Mouse (Mus musculus) neural tube, embryonic 12.5 days (tissue): ENCODE results near the gene Eci2. TPM values are rescaled to one million over a fixed set of nuclear protein-coding genes. Genes with fewer than 3 reads are reported as not detected.
A peak's percentile ranks its signal among the peaks of the same experiment; 100 is the strongest.
"Not testable (repeated sequence)": the region's sequence is repeated elsewhere in the genome, so short reads cannot be mapped to it uniquely, and the experiment has no call there.

Experiments used
- ATAC-seq: fragments of 200-750 bp; cut with Nextera tagmentation; 2 replicates; pipeline ENCODE4 v1.8.0; 2017; ENCODE audit warnings: low read depth, mild to moderate bottlenecking, moderate TSS enrichment, moderate library complexity; ENCODE audit not compliant: low FRiP score
- H3K27ac ChIP-seq: fragments of 300-500 bp; sonication (generic); 2 replicates; pipeline ENCODE4 v1.5.1; 2016
- H3K27me3 ChIP-seq: fragments of 300-500 bp; sonication (generic); replicated peaks from 2 replicates; pipeline ENCODE4 v1.6.1; 2016; ENCODE audit warnings: mild to moderate bottlenecking
- H3K36me3 ChIP-seq: fragments of 300-500 bp; sonication (generic); 2 replicates; pipeline ENCODE4 v1.6.1; 2016; ENCODE audit warnings: mild to moderate bottlenecking
- H3K4me1 ChIP-seq: fragments of 300-500 bp; sonication (generic); 2 replicates; pipeline ENCODE4 v1.6.1; 2016
- H3K4me2 ChIP-seq: fragments of 300-500 bp; sonication (generic); replicated peaks from 2 replicates; pipeline ENCODE4 v1.6.1; 2016; ENCODE audit warnings: mild to moderate bottlenecking
- H3K4me3 ChIP-seq: fragments of 300-500 bp; sonication (generic); 2 replicates; pipeline ENCODE4 v1.5.1; 2016
- H3K9ac ChIP-seq: fragments of 300-500 bp; sonication (generic); 2 replicates; pipeline ENCODE4 v1.6.1; 2016; ENCODE audit warnings: mild to moderate bottlenecking
- H3K9me3 ChIP-seq: fragments of 300-500 bp; sonication (generic); 2 replicates; pipeline ENCODE4 v1.6.1; 2016; ENCODE audit warnings: mild to moderate bottlenecking
- WGBS: fragments of 180-500 bp; shearing (Covaris S2); methylation state at CpG from one replicate; pipeline ENCODE4 v1.1.7; 2016; 5-methylcytosine and 5-hydroxymethylcytosine counted together
- polyA plus RNA-seq: library from polyadenylated mRNA; unstranded; fragments of >200 nt; fragmentation: Nextera tagmentation; extraction: Ambion mirVana; gene quantifications from 2 replicates; pipeline ENCODE4 v1.2.1, GENCODE M21; 2016

The Eci2 gene
- polyA plus RNA-seq, 1 experiment from 2014 or later, result 113 TPM

DNA sequence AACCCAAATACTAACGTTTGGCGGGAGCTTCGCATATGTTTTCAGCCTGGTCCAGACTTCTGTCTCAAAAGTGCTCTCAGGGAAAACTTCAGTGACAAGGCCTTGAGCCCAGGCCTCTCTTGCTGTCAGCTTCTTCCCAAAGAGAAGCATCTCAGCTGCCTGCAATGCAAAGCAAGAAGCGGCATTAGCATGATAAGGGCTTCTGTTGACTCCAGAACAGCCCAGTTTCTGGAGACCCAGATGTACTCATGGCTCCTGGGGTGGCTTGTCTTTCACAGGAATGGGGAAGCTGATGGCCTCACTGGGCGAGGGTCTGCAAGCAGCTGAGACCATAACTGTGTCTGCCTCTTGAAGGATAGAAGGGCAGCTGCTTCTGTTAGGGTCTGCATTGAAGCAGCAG, 48.3 kb downstream of the Eci2 start:
- H3K27me3 ChIP-seq, ATAC-seq, H3K9ac ChIP-seq, H3K9me3 ChIP-seq, H3K4me1 ChIP-seq, H3K4me3 ChIP-seq, H3K4me2 ChIP-seq, H3K27ac ChIP-seq: not testable (repeated sequence)
- peaks cover 57% of the 10 kb centered on the region for H3K36me3 ChIP-seq
- WGBS, result 73% methylated on average over 5 of the region's 5 CpGs

DNA sequence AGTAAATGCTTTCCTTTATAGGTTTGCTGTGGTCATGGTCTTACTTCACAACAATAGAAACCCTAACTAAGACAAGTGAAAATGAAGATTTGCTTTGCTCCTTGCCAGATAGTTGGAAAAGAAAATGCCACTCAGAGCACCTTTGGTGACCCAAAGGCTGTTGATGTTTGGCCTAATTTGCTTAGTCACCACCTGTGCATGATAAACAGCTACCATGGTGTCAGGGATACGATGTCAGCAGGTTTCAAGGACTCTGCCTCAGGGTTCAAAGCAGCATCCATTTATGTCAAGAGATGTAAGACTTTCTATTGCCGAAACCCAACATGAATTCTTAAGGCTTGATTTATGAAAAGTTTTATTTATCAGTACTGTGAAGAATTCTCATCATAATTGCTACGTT, 49.5 kb downstream of the Eci2 start:
- H3K9ac ChIP-seq, result no peak overlapping the region
- H3K9me3 ChIP-seq, result no peaks in the 10 kb centered on the region
- H3K4me1 ChIP-seq, result no peaks in the 10 kb centered on the region
- no peak overlapping the region for H3K4me2 ChIP-seq
- no peak overlapping the region for H3K27ac ChIP-seq
- no peak for ATAC-seq
- H3K4me3 ChIP-seq, result no peak overlapping the region
- 98% methylated on average over 3 of the region's 3 CpGs for WGBS
- peaks cover 48% of the 10 kb centered on the region for H3K36me3 ChIP-seq
- no peaks in the 10 kb centered on the region for H3K27me3 ChIP-seq

DNA sequence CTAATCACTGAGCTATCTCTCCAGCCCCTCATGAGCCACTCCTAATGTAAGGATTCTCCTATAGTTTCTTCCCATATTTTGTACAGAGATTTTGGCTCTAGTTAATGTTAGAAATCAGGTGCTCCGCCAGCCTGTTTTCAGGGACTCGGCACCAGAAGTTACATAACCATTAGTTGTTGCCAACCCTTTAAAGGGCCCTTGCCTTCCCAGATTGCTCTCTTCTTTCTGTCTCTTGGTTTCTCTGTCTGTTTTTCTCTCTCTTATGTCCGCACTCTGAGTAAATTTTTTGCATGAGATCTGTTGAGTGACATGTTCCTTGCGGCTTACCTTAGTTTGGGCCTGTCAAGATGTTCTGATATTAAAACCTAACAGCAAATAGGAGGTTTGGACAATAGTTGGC, 50.8 kb downstream of the Eci2 start:
- Histone ChIP-seq H3K9ac (no peak overlapping the region), H3K27me3 (no peaks in the 10 kb centered on the region), H3K4me2 (no peak overlapping the region), H3K9me3 (no peaks in the 10 kb centered on the region), H3K4me3 (no peak overlapping the region), H3K36me3 (peaks cover 36% of the 10 kb centered on the region), H3K4me1 (no peaks in the 10 kb centered on the region), H3K27ac (no peak overlapping the region)
- WGBS, result 97% methylated on average over 4 of the region's 4 CpGs
- no peak for ATAC-seq

DNA sequence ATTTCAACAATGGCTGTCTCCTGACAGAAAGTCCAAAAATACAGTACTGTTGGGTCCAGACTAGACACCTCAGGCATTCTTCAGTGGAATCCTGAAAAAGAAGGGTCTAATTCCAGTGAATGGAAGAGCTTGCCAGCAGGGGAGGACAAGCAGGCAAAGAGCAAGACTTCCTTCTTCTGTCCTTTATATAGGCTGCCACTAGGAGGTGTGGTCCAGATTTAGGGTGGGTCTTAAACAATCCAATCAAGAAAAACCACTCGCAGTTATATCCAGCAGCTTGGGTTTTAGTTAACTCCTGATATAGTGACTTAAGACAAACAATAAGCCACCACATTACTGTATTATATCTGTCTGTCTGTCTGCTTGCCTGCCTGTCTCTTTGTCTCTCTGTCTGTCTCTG, 53.1 kb downstream of the Eci2 start:
- Histone ChIP-seq H3K9me3 (no peaks in the 10 kb centered on the region), H3K27ac (no peak overlapping the region), H3K4me1 (no peaks in the 10 kb centered on the region), H3K27me3 (no peaks in the 10 kb centered on the region), H3K4me3 (no peak overlapping the region), H3K9ac (no peak overlapping the region), H3K36me3 (peaks cover 20% of the 10 kb centered on the region), H3K4me2 (no peak overlapping the region)
- 59% methylated on average over 1 of the region's 1 CpGs for WGBS
- no peak for ATAC-seq

DNA sequence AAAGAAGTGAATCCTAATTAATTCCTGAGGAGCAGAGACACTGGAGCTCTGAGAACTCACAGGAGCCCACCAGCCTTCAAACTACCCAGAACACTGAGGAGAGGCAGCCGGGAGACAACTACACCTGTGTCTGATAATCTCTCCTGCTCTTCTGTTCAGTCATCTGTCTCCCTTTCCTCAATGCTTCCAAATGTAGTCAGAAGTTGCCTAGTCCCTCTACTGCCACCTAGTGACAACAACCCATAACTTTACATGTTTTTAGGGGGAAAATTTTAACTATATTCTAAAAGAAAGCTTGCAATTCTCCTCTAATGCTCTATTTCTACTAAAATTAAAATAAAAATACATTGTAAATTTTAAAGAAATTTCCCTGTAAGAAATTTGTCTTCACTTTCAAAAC, 53.7 kb downstream of the Eci2 start:
- Histone ChIP-seq H3K4me1 (no peaks in the 10 kb centered on the region), H3K36me3 (peaks cover 14% of the 10 kb centered on the region), H3K9me3 (no peaks in the 10 kb centered on the region), H3K27me3 (no peaks in the 10 kb centered on the region), H3K4me3 (no peak overlapping the region), H3K27ac (no peak overlapping the region), H3K4me2 (no peak overlapping the region), H3K9ac (no peak overlapping the region)
- ATAC-seq, result no peak
- WGBS, result 45% methylated on average over 1 of the region's 1 CpGs

DNA sequence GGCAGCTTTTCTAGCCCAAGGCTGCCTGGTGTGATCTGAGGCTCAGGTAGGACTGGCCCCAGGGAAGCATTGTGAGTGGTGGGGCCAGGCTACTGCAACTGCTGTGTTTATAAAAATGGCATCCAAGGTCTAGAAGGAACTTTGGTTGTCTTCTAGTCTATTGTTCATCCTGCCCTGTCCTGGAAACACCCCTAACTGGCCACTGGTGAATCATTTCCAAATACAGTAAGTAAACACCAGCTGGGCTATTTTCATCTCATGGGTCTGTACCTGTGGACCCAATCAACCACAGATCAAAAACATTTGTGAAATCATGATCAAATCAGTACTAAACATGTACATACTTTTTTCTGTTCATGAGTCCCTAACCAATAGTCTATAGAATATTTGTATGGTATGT, 54.4 kb downstream of the Eci2 start:
- H3K27me3 ChIP-seq, H3K4me3 ChIP-seq, ATAC-seq, H3K36me3 ChIP-seq, H3K4me1 ChIP-seq, H3K27ac ChIP-seq, H3K9me3 ChIP-seq, H3K9ac ChIP-seq, H3K4me2 ChIP-seq: not testable (repeated sequence)

DNA sequence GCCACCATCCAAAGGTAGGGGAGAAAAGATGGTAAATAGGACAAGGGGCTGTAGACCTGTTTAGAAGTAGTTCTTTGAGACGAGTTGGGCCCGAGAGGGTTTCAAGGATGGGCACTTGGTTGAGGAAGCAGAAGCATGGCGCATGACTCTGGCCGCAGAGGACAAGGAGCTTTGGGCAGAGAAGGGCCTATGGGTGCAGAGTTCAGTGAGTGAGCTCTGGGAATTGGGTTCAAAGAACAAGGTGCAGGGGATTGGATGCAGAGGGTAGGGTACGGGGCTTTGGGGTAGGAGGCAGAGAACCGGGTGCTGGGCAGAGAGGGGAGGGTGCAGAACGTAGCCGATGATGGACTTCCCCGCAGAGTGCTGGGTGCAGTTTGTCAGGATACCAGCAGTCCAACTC, 61.2 kb downstream of the Eci2 start:
- H3K4me3 ChIP-seq, H3K9ac ChIP-seq, H3K36me3 ChIP-seq, H3K9me3 ChIP-seq, H3K27ac ChIP-seq, H3K4me2 ChIP-seq, H3K4me1 ChIP-seq, ATAC-seq: not testable (repeated sequence)
- peaks cover 18% of the 10 kb centered on the region; the same call in 1 of the 2 replicates for H3K27me3 ChIP-seq
- WGBS, result 69% methylated on average over 9 of the region's 9 CpGs

DNA sequence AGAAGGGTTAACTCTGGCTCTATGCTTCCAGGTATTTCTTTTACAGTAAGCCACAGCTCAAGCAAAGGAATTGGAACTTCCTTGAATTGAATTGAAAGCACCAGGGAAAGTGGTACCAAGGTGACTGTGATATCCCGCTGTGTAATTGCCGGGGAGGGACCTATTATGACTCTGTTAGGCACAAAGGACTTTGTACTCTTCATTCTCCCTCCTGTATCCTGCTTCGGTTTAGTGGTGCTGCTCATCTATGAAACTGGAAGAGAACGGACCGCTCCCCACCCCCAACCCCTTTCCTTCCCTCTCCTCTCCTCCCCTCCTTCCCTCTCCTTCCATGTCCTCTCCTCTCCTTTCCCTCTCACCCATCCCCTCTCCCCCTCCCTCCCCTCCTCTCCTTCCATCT, 62.0 kb downstream of the Eci2 start:
- H3K36me3 ChIP-seq, result no peaks in the 10 kb centered on the region
- H3K9me3 ChIP-seq, result no peaks in the 10 kb centered on the region
- 0 out of 2 replicates have a peak overlapping the region, but pooled peaks have one; percentile 38 for H3K4me3 ChIP-seq
- WGBS, result 7% methylated on average over 5 of the region's 5 CpGs
- no peak overlapping the region for H3K27ac ChIP-seq
- H3K4me2 ChIP-seq, result peak overlapping the region; percentile 65
- no peak overlapping the region for H3K9ac ChIP-seq
- no peak for ATAC-seq
- H3K27me3 ChIP-seq, result peaks cover 18% of the 10 kb centered on the region; the same call in 1 of the 2 replicates
- peaks cover 5% of the 10 kb centered on the region for H3K4me1 ChIP-seq

DNA sequence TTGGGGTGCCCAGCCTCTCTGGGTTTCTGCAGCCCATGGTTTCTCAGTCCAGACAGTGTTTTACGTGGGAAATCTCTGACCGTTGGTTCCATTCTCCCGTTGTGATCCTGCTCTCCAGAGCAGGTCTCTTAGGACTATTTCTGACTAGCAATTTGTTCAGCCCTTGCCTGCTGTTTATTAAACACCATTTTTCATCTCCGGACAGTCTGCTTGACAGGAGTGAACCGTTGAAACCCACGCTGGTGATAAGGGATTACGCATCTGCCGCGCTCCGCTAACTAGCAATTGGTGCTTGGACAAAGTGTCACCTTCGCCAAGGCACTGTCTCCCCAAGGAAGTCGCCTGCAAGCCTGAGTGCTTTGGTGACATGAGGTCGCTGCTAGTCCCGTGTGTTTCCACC, 62.5 kb downstream of the Eci2 start:
- 3% methylated on average over 14 of the region's 14 CpGs for WGBS
- Histone ChIP-seq H3K9ac (no peak overlapping the region), H3K4me1 (peaks cover 5% of the 10 kb centered on the region), H3K36me3 (no peaks in the 10 kb centered on the region), H3K9me3 (no peaks in the 10 kb centered on the region), H3K27ac (no peak overlapping the region), H3K4me3 (peak overlapping the region; percentile 38), H3K4me2 (peak overlapping the region; percentile 65), H3K27me3 (peaks cover 18% of the 10 kb centered on the region; the same call in 1 of the 2 replicates)
- 0 out of 2 replicates have a peak, but pooled peaks have one; percentile 7 for ATAC-seq

DNA sequence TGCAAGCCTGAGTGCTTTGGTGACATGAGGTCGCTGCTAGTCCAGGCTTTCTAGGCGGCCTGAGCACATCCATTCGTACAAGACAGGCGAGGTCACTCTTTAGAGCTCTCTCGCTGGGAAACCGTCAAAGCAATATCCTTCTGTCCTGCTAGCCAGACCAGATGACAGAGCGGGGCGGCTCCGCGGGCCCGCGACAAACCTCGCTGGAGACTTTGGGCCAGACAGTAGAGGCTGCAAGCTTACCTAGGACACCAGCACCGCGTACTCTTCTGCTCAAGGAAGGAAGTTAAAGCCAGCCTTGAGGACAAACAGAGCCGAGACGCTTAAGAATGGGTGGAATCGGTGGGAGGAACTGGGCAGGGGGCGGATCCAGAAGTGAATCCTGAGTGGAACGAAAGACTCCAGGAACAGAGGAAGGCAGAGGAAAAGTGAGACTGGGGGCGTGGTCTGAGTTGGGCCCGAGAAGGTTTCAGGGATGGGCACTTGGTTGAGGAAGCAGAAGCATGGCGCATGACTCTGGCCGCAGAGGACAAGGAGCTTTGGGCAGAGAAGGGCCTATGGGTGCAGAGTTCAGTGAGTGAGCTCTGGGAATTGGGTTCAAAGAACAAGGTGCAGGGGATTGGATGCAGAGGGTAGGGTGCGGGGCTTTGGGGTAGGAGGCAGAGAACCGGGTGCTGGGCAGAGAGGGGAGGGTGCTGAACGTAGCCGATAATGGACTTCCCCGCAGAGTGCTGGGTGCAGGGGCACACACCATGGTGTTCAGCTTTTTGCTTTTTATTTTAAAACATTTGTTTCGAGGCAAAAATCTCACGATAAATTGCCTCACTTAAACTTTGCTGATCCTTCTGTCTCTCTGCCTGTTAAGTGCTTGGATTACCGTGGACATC, 63.1 kb downstream of the Eci2 start, which contains the start of gene Eci3:
Gene Eci3, minus strand, starts transcription at position 300 of the 887 bp plus-strand sequence.
- H3K27me3 ChIP-seq, result peaks cover 18% of the 10 kb centered on the region; the same call in 1 of the 2 replicates
- peaks cover 5% of the 10 kb centered on the region for H3K4me1 ChIP-seq
- H3K27ac ChIP-seq, result no peak within 1 kb of the TSS
- H3K36me3 ChIP-seq, result no peaks in the 10 kb centered on the region
- 3% methylated on average over 32 of the region's 32 CpGs for WGBS
- H3K4me2 ChIP-seq, result peak within 1 kb of the TSS; percentile 65
- H3K9ac ChIP-seq, result peak within 1 kb of the TSS; percentile 44
- H3K4me3 ChIP-seq, result peak within 1 kb of the TSS; percentile 38
- H3K9me3 ChIP-seq, result no peaks in the 10 kb centered on the region
- peak; percentile 66 for ATAC-seq

DNA sequence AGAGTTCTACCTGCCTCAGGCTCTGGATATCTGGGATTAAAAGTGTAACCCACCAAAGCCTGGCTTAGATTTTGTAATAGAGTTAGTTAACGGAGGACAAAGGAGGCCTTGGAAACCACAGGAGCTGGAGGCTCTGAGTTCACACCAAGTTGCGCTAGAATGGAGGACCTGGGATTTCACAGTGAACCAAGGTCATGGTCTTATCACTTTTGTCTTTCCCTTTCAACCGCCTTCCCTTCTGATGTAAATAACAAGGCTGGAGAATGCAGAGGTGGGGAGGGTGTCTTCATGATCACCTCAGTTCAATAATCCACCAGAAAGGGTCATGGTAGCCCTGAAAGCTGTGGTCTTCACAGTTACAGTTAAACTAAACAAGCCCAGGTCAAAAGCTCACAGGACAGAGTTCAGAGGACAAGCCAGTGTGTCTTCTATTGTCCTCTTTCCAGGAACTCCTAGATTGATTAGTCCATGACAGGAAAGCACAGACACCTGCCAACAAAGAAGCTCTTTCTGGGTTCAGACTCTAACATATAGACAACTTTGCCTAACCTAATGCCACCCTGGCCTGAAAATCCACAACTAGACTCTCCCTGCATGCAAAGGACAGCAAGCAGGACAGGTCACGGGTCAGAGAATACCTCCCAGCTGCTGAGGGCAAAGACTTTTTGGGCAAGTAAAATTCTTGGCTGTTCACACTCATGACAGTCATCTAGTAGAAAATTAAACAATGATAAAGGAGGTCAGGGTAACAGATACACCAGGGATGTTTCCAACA, 65.7 kb downstream of the Eci2 start:
- no peak overlapping the region for H3K4me2 ChIP-seq
- no peak overlapping the region for H3K4me3 ChIP-seq
- H3K36me3 ChIP-seq, result no peaks in the 10 kb centered on the region
- H3K4me1 ChIP-seq, result peaks cover 5% of the 10 kb centered on the region
- no peak overlapping the region for H3K27ac ChIP-seq
- H3K9me3 ChIP-seq, result no peaks in the 10 kb centered on the region
- peaks cover 18% of the 10 kb centered on the region; the same call in 1 of the 2 replicates for H3K27me3 ChIP-seq
- no peak for ATAC-seq
- 91% methylated on average over 4 of the region's 4 CpGs for whole genome bisulfite sequencing
- no peak overlapping the region for H3K9ac ChIP-seq

DNA sequence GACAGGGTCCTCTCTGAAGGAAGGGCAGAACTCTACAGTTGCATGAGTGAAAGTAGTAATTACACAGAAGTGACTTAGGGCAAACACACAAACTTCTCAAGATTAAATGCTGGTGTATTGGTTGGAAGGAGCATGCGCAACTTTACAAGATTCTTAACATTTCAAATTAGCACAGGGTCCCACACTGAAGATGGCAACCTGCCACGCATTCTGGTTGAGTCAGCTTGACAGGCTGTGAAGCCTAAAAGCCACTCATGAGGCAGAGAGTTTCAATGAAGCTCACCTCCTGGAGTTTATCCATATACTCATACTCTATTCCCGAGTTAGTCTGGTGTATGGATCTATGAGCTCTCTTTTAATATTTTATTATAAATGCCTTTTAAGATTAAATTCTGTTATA, 68.7 kb downstream of the Eci2 start:
- not testable (repeated sequence) for H3K27me3 ChIP-seq, H3K4me2 ChIP-seq, H3K4me1 ChIP-seq, H3K9ac ChIP-seq, H3K4me3 ChIP-seq, H3K9me3 ChIP-seq, ATAC-seq, H3K27ac ChIP-seq, H3K36me3 ChIP-seq
- 89% methylated on average over 3 of the region's 3 CpGs for WGBS
